Mouse (Mus musculus): ENCODE results near the gene Ptms. TPM values are rescaled to one million over a fixed set of nuclear protein-coding genes. Genes with fewer than 3 reads are reported as not detected.

Ptms gene
- polyA plus RNA-seq (2014; fragmentation: Nextera tagmentation; extraction: Ambion mirVana) = 320 TPM in 2 replicates

GRCm38 (mm10) chr6:124919695-124920317 is at the start of gene Ptms:
Gene Ptms (minus strand): TSS chr6:124920103.
- Histone ChIP-seq H3K4me1 (ENCODE audit: control insufficient read depth, insufficient read depth, low read length) (peaks cover 27% of the 10 kb centered on the region), H3K4me2 (replicated peaks; ENCODE audit: low read depth, low read length) (peak within 1 kb of the TSS; percentile 99)

GRCm38 (mm10) chr6:124967766-124968165 is 47.9 kb upstream of the Ptms start:
- Histone ChIP-seq H3K36me3 (ENCODE audit: control insufficient read depth, insufficient read depth, low read length) (peaks cover 2% of the 10 kb centered on the region; the same call in 1 of the 2 replicates), H3K9me3 (ENCODE audit: control insufficient read depth, low read depth, low read length) (peaks cover 7% of the 10 kb centered on the region; the same call in 1 of the 2 replicates), H3K9ac (replicated peaks; ENCODE audit: low read depth, low read length) (no peak overlapping the region), H3K4me2 (replicated peaks; ENCODE audit: low read depth, low read length) (no peak overlapping the region), H3K4me3 (ENCODE audit: low read depth, low read length) (no peak overlapping the region), H3K27me3 (ENCODE audit: control insufficient read depth, insufficient read depth, low read length) (no peaks in the 10 kb centered on the region), H3K27ac (ENCODE audit: low read length) (no peak overlapping the region), H3K4me1 (ENCODE audit: control insufficient read depth, insufficient read depth, low read length) (peaks cover 9% of the 10 kb centered on the region; the same call in 1 of the 2 replicates)
- ATAC-seq (ENCODE audit: insufficient number of reproducible peaks, insufficient read depth, low FRiP score, low read depth) = no peak
- WGBS = 66% methylated on average over 4 of the region's 4 CpGs

More at GRCm38 (mm10) chr6:124919695-124920317, at the start of gene Ptms:
- 2% methylated on average over 13 of the region's 13 CpGs for WGBS
- H3K4me3 ChIP-seq (ENCODE audit: low read depth, low read length) = peak within 1 kb of the TSS; percentile 18
- H3K9ac ChIP-seq (replicated peaks; ENCODE audit: low read depth, low read length) = 0 out of 2 replicates have a peak within 1 kb of the TSS, but pooled peaks have one; percentile 14
- H3K9me3 ChIP-seq (ENCODE audit: control insufficient read depth, low read depth, low read length) = no peaks in the 10 kb centered on the region
- peaks cover 8% of the 10 kb centered on the region; the same call in 1 of the 2 replicates for H3K36me3 ChIP-seq (ENCODE audit: control insufficient read depth, insufficient read depth, low read length)
- H3K27ac ChIP-seq (ENCODE audit: low read length) = peak within 1 kb of the TSS; percentile 100
- ATAC-seq (ENCODE audit: insufficient number of reproducible peaks, insufficient read depth, low FRiP score, low read depth) = peak; percentile 87
- no peaks in the 10 kb centered on the region for H3K27me3 ChIP-seq (ENCODE audit: control insufficient read depth, insufficient read depth, low read length)

- WGBS = 94% methylated on average over 7 of the region's 7 CpGs
- Histone ChIP-seq H3K4me1 (ENCODE audit: control insufficient read depth, insufficient read depth, low read length) (peaks cover 9% of the 10 kb centered on the region; the same call in 1 of the 2 replicates), H3K4me3 (ENCODE audit: low read depth, low read length) (peak overlapping the region; percentile 70), H3K9ac (replicated peaks; ENCODE audit: low read depth, low read length) (no peak overlapping the region), H3K27ac (ENCODE audit: low read length) (no peak overlapping the region), H3K27me3 (ENCODE audit: control insufficient read depth, insufficient read depth, low read length) (no peaks in the 10 kb centered on the region), H3K36me3 (ENCODE audit: control insufficient read depth, insufficient read depth, low read length) (peaks cover 12% of the 10 kb centered on the region; the same call in 1 of the 2 replicates), H3K9me3 (ENCODE audit: control insufficient read depth, low read depth, low read length) (peaks cover 7% of the 10 kb centered on the region; the same call in 1 of the 2 replicates), H3K4me2 (replicated peaks; ENCODE audit: low read depth, low read length) (peak overlapping the region; percentile 95)
- no peak for ATAC-seq (ENCODE audit: insufficient number of reproducible peaks, insufficient read depth, low FRiP score, low read depth)
Observed at GRCm38 (mm10) chr6:124966466-124967118, 46.7 kb upstream of the Ptms start.

- peaks cover 9% of the 10 kb centered on the region; the same call in 1 of the 2 replicates for H3K4me1 ChIP-seq (ENCODE audit: control insufficient read depth, insufficient read depth, low read length)
- H3K36me3 ChIP-seq (ENCODE audit: control insufficient read depth, insufficient read depth, low read length) = peaks cover 19% of the 10 kb centered on the region
- H3K27ac ChIP-seq (ENCODE audit: low read length) = peak overlapping the region; percentile 88
- H3K27me3 ChIP-seq (ENCODE audit: control insufficient read depth, insufficient read depth, low read length) = no peaks in the 10 kb centered on the region
- peak overlapping the region; percentile 70 for H3K4me3 ChIP-seq (ENCODE audit: low read depth, low read length)
- WGBS = 14% methylated on average over 15 of the region's 15 CpGs
- H3K9ac ChIP-seq (replicated peaks; ENCODE audit: low read depth, low read length) = peak overlapping the region; percentile 74
- H3K4me2 ChIP-seq (replicated peaks; ENCODE audit: low read depth, low read length) = peak overlapping the region; percentile 95
- H3K9me3 ChIP-seq (ENCODE audit: control insufficient read depth, low read depth, low read length) = peaks cover 7% of the 10 kb centered on the region; the same call in 1 of the 2 replicates
- ATAC-seq (ENCODE audit: insufficient number of reproducible peaks, insufficient read depth, low FRiP score, low read depth) = no peak
Observed at GRCm38 (mm10) chr6:124965747-124966146, 45.8 kb upstream of the Ptms start.

GRCm38 (mm10) chr6:124965088-124965719 is 45.3 kb upstream of the Ptms start, which contains the start of gene Cops7a:
Gene Cops7a (minus strand): TSS chr6:124965538.
- ATAC-seq (ENCODE audit: insufficient number of reproducible peaks, insufficient read depth, low FRiP score, low read depth) = peak; percentile 95
- peak within 1 kb of the TSS; percentile 95 for H3K4me2 ChIP-seq (replicated peaks; ENCODE audit: low read depth, low read length)
- H3K27ac ChIP-seq (ENCODE audit: low read length) = peak within 1 kb of the TSS; percentile 88
- H3K9me3 ChIP-seq (ENCODE audit: control insufficient read depth, low read depth, low read length) = peaks cover 7% of the 10 kb centered on the region; the same call in 1 of the 2 replicates
- under 1% methylated on average over 68 of the region's 68 CpGs for WGBS
- H3K4me1 ChIP-seq (ENCODE audit: control insufficient read depth, insufficient read depth, low read length) = peaks cover 9% of the 10 kb centered on the region; the same call in 1 of the 2 replicates
- H3K36me3 ChIP-seq (ENCODE audit: control insufficient read depth, insufficient read depth, low read length) = peaks cover 24% of the 10 kb centered on the region
- no peaks in the 10 kb centered on the region for H3K27me3 ChIP-seq (ENCODE audit: control insufficient read depth, insufficient read depth, low read length)
- peak within 1 kb of the TSS; percentile 70 for H3K4me3 ChIP-seq (ENCODE audit: low read depth, low read length)
- peak within 1 kb of the TSS; percentile 74 for H3K9ac ChIP-seq (replicated peaks; ENCODE audit: low read depth, low read length)

- Histone ChIP-seq H3K4me1 (ENCODE audit: control insufficient read depth, insufficient read depth, low read length) (peaks cover 9% of the 10 kb centered on the region; the same call in 1 of the 2 replicates), H3K4me3 (ENCODE audit: low read depth, low read length) (peak overlapping the region; percentile 70), H3K4me2 (replicated peaks; ENCODE audit: low read depth, low read length) (peak overlapping the region; percentile 95), H3K27ac (ENCODE audit: low read length) (peak overlapping the region; percentile 88), H3K27me3 (ENCODE audit: control insufficient read depth, insufficient read depth, low read length) (no peaks in the 10 kb centered on the region), H3K36me3 (ENCODE audit: control insufficient read depth, insufficient read depth, low read length) (peaks cover 30% of the 10 kb centered on the region), H3K9me3 (ENCODE audit: control insufficient read depth, low read depth, low read length) (peaks cover 7% of the 10 kb centered on the region; the same call in 1 of the 2 replicates), H3K9ac (replicated peaks; ENCODE audit: low read depth, low read length) (peak overlapping the region; percentile 22; the same call in 1 of the 2 replicates)
- 31% methylated on average over 16 of the region's 16 CpGs for WGBS
- no peak for ATAC-seq (ENCODE audit: insufficient number of reproducible peaks, insufficient read depth, low FRiP score, low read depth)
Observed at GRCm38 (mm10) chr6:124964638-124965037, 44.7 kb upstream of the Ptms start.

GRCm38 (mm10) chr6:124961021-124961420 is 41.1 kb upstream of the Ptms start:
- Histone ChIP-seq H3K36me3 (ENCODE audit: control insufficient read depth, insufficient read depth, low read length) (peaks cover 45% of the 10 kb centered on the region), H3K4me1 (ENCODE audit: control insufficient read depth, insufficient read depth, low read length) (peaks cover 7% of the 10 kb centered on the region; the same call in 1 of the 2 replicates), H3K4me2 (replicated peaks; ENCODE audit: low read depth, low read length) (no peak overlapping the region), H3K9me3 (ENCODE audit: control insufficient read depth, low read depth, low read length) (no peaks in the 10 kb centered on the region), H3K9ac (replicated peaks; ENCODE audit: low read depth, low read length) (no peak overlapping the region), H3K27ac (ENCODE audit: low read length) (no peak overlapping the region), H3K4me3 (ENCODE audit: low read depth, low read length) (no peak overlapping the region), H3K27me3 (ENCODE audit: control insufficient read depth, insufficient read depth, low read length) (no peaks in the 10 kb centered on the region)
- WGBS = 90% methylated on average over 12 of the region's 12 CpGs
- ATAC-seq (ENCODE audit: insufficient number of reproducible peaks, insufficient read depth, low FRiP score, low read depth) = no peak

- H3K36me3 ChIP-seq (ENCODE audit: control insufficient read depth, insufficient read depth, low read length) = peaks cover 46% of the 10 kb centered on the region
- peaks cover 6% of the 10 kb centered on the region; the same call in 1 of the 2 replicates for H3K4me1 ChIP-seq (ENCODE audit: control insufficient read depth, insufficient read depth, low read length)
- ATAC-seq (ENCODE audit: insufficient number of reproducible peaks, insufficient read depth, low FRiP score, low read depth) = no peak
- no peaks in the 10 kb centered on the region for H3K27me3 ChIP-seq (ENCODE audit: control insufficient read depth, insufficient read depth, low read length)
- H3K4me3 ChIP-seq (ENCODE audit: low read depth, low read length) = no peak overlapping the region
- no peak overlapping the region for H3K27ac ChIP-seq (ENCODE audit: low read length)
- no peak overlapping the region for H3K9ac ChIP-seq (replicated peaks; ENCODE audit: low read depth, low read length)
- H3K4me2 ChIP-seq (replicated peaks; ENCODE audit: low read depth, low read length) = no peak overlapping the region
- no peaks in the 10 kb centered on the region for H3K9me3 ChIP-seq (ENCODE audit: control insufficient read depth, low read depth, low read length)
- WGBS = 95% methylated on average over 13 of the region's 13 CpGs
Observed at GRCm38 (mm10) chr6:124959960-124960359, 40.1 kb upstream of the Ptms start.
